ENCODE assay signal across 8 mouse cellular contexts in genomic region chr5:24447624-24448298, GRCm38 (mm10). TPM values are rescaled to one million over a fixed set of nuclear protein-coding genes. Genes with fewer than 3 reads are reported as not detected.
DNase-seq lines count a peak whose midpoint lies in the region; ATAC-seq lines count a peak whose summit lies in the region.

Gene Tmub1 (minus strand): TSS chr5:24447854.

- peak; percentile 66 for ATAC-seq in CD4-positive, CD25-positive, alpha-beta regulatory T cell, adult 4 months
- ATAC-seq in forebrain, embryonic 11.5 days (replicated peaks; ENCODE audit: low FRiP score) = peak; percentile 48
- ATAC-seq in heart, embryonic 15.5 days (replicated peaks; ENCODE audit: insufficient number of reproducible peaks, insufficient read depth, low FRiP score, low read depth) = peak; percentile 33
- ATAC-seq in liver, embryonic 13.5 days (ENCODE audit: low read depth) = peak; percentile 68
- ATAC-seq in stomach, embryonic 16.5 days (ENCODE audit: insufficient read depth, low FRiP score) = peak; percentile 59

- H3K4me3 ChIP-seq in forebrain, embryonic 11.5 days (ENCODE audit: low read depth, low read length) = peak within 1 kb of the TSS; percentile 55
- H3K4me3 ChIP-seq in heart, embryonic 15.5 days = peak within 1 kb of the TSS; percentile 75
- H3K4me3 ChIP-seq in liver, embryonic 13.5 days (replicated peaks) = peak within 1 kb of the TSS; percentile 66
- peak within 1 kb of the TSS; percentile 67 for H3K4me3 ChIP-seq in stomach, embryonic 16.5 days (replicated peaks; ENCODE audit: low read length)

- no peaks in the 10 kb centered on the region for H3K36me3 ChIP-seq in forebrain, embryonic 11.5 days (ENCODE audit: control insufficient read depth, insufficient read depth, low read length)
- peaks cover 9% of the 10 kb centered on the region; the same call in 1 of the 2 replicates for H3K36me3 ChIP-seq in heart, embryonic 15.5 days
- H3K36me3 ChIP-seq in liver, embryonic 13.5 days = peaks cover 9% of the 10 kb centered on the region
- H3K36me3 ChIP-seq in stomach, embryonic 16.5 days (ENCODE audit: control insufficient read depth, insufficient read depth, low read length) = 0 out of 2 replicates have a peak, but pooled peaks cover 3% of the 10 kb centered on the region

- no peaks in the 10 kb centered on the region for H3K9me3 ChIP-seq in forebrain, embryonic 11.5 days (ENCODE audit: control insufficient read depth, low read length)
- no peaks in the 10 kb centered on the region for H3K9me3 ChIP-seq in heart, embryonic 15.5 days (replicated peaks)
- no peaks in the 10 kb centered on the region for H3K9me3 ChIP-seq in liver, embryonic 13.5 days (replicated peaks)
- H3K9me3 ChIP-seq in stomach, embryonic 16.5 days (replicated peaks; ENCODE audit: control insufficient read depth, low read length) = no peaks in the 10 kb centered on the region

- H3K4me1 ChIP-seq in forebrain, embryonic 11.5 days (replicated peaks; ENCODE audit: control insufficient read depth, insufficient read depth, low read length) = peaks cover 24% of the 10 kb centered on the region; the same call in 1 of the 2 replicates
- peaks cover 44% of the 10 kb centered on the region for H3K4me1 ChIP-seq in heart, embryonic 15.5 days (replicated peaks)
- H3K4me1 ChIP-seq in liver, embryonic 13.5 days (replicated peaks) = peaks cover 64% of the 10 kb centered on the region
- H3K4me1 ChIP-seq in stomach, embryonic 16.5 days (ENCODE audit: control insufficient read depth, insufficient read depth, low read length) = peaks cover 28% of the 10 kb centered on the region

- H3K27me3 ChIP-seq in forebrain, embryonic 11.5 days (ENCODE audit: control insufficient read depth, insufficient read depth, low read length) = no peaks in the 10 kb centered on the region
- H3K27me3 ChIP-seq in heart, embryonic 15.5 days = no peaks in the 10 kb centered on the region
- no peaks in the 10 kb centered on the region for H3K27me3 ChIP-seq in liver, embryonic 13.5 days
- H3K27me3 ChIP-seq in stomach, embryonic 16.5 days (ENCODE audit: control insufficient read depth, insufficient read depth, low read length) = no peaks in the 10 kb centered on the region

- DNase-seq in c-Kit-negative CD71-positive TER-119-positive erythroid progenitor cells, embryonic 14.5 days (ENCODE audit: low read depth, low spot score) = peak; percentile 51
- DNase-seq in forebrain, embryonic 11.5 days (ENCODE audit: low spot score) = peak; percentile 86
- peak; percentile 85 to 96 for DNase-seq in kidney, postnatal 25 days
- peak; percentile 84 for DNase-seq in liver, embryonic 13.5 days
- peak; percentile 83 for DNase-seq in neural tube, embryonic 10.5 days (ENCODE audit: extremely low spot score, low spot score)

- WGBS in forebrain, embryonic 11.5 days = 3% methylated on average over 34 of the region's 34 CpGs
- 3% methylated on average over 34 of the region's 34 CpGs for WGBS in heart, embryonic 15.5 days
- WGBS in liver, embryonic 13.5 days (ENCODE audit: insufficient replicate concordance) = 3% methylated on average over 34 of the region's 34 CpGs
- WGBS in stomach, embryonic 16.5 days = 2% methylated on average over 34 of the region's 34 CpGs

- H3K4me2 ChIP-seq in forebrain, embryonic 11.5 days (ENCODE audit: low read depth, low read length, severe bottlenecking) = peak within 1 kb of the TSS; percentile 83
- H3K4me2 ChIP-seq in heart, embryonic 15.5 days = peak within 1 kb of the TSS; percentile 89
- peak within 1 kb of the TSS; percentile 82 for H3K4me2 ChIP-seq in liver, embryonic 13.5 days
- H3K4me2 ChIP-seq in stomach, embryonic 16.5 days (ENCODE audit: low read depth, low read length) = peak within 1 kb of the TSS; percentile 84

- H3K27ac ChIP-seq in forebrain, embryonic 11.5 days (ENCODE audit: low read depth, low read length) = no peak within 1 kb of the TSS
- H3K27ac ChIP-seq in heart, embryonic 15.5 days = peak within 1 kb of the TSS; percentile 72
- peak within 1 kb of the TSS; percentile 62 for H3K27ac ChIP-seq in liver, embryonic 13.5 days
- peak within 1 kb of the TSS; percentile 34; the same call in 1 of the 2 replicates for H3K27ac ChIP-seq in stomach, embryonic 16.5 days (ENCODE audit: low read length)

- H3K9ac ChIP-seq in forebrain, embryonic 11.5 days (ENCODE audit: low read length) = peak within 1 kb of the TSS; percentile 66
- H3K9ac ChIP-seq in heart, embryonic 15.5 days = peak within 1 kb of the TSS; percentile 70
- peak within 1 kb of the TSS; percentile 70 for H3K9ac ChIP-seq in liver, embryonic 13.5 days
- peak within 1 kb of the TSS; percentile 72 for H3K9ac ChIP-seq in stomach, embryonic 16.5 days (ENCODE audit: low read length)

RNA-seq across cellular contexts. Expression of gene Tmub1, which starts in this region (rescaled TPM):
- polyA plus RNA-seq in CD4-positive, CD25-positive, alpha-beta regulatory T cell, adult 4 months (2017; shearing (Covaris generic)) = 10 to 100 TPM; 72.9 to 95.2 TPM
- 30.2 and 31.8 TPM in 2 replicates for polyA plus RNA-seq in forebrain, embryonic 11.5 days (2014; fragmentation: Nextera tagmentation; extraction: Ambion mirVana)
- polyA plus RNA-seq in heart, embryonic 15.5 days (2015; fragmentation: Nextera tagmentation; extraction: Ambion mirVana) = 17.0 and 20.0 TPM in 2 replicates
- polyA plus RNA-seq in liver, embryonic 13.5 days (2015; fragmentation: Nextera tagmentation; extraction: Ambion mirVana) = 5.8 and 7.3 TPM in 2 replicates
- polyA plus RNA-seq in stomach, embryonic 16.5 days (2015; fragmentation: Nextera tagmentation; extraction: Ambion mirVana) = 23.5 and 27.0 TPM in 2 replicates
